Mouse (Mus musculus): ENCODE measurements around the gene Flrt1. TPM values are rescaled to one million over a fixed set of nuclear protein-coding genes. Genes with fewer than 3 reads are reported as not detected.

Flrt1 gene
- polyA plus RNA-seq (2016; fragmentation: Nextera tagmentation; extraction: Ambion mirVana): 8.0 and 8.2 TPM in 2 replicates

DNA sequence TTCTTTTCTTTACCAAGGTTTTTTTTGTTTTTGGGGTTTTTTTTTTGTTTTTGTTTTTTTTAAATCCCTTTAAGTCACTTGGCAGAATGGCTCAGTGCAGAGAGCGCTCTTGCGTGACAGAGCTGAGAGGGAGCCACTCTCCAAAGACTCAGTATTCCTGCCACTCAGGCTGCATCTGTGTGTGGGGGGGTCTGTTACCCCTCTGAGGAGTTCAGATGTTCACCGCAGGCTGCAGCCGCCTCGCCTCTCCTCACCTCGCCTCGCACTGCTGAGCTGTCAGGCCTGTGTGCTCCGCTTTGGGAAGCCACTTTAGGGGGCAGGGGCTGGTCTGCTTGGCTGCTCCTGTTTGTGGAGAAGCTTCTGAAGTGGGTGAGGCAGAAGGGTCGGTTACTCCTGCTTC lies at the start of gene Flrt1:
Flrt1 (minus strand) TSS at position 186 of the 400 bp plus-strand sequence.
- H3K9ac ChIP-seq (replicated peaks): 0 out of 2 replicates have a peak within 1 kb of the TSS, but pooled peaks have one; percentile 32
- H3K4me1 ChIP-seq: peaks cover 70% of the 10 kb centered on the region
- 11% methylated on average over 9 of the region's 9 CpGs for WGBS

DNA sequence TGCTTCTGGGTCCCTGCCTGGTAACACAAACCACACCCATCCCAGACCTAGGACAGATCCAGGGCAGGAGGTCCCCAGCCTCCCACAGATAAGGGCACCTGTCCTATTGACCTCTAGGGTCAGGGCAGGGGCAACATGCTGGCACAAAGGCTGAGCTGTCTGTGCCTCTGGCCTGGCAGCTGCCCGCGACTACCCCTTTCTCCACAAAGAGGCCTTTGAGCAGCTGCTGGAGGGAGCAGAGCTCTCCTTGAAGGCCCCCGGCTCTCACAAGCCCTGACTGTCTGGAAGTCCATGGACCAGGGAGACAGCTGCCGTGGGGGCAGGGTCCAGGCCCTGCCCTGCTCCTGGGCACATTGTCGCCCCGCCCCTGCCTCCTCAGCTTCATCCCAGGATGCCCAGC lies 49.7 kb upstream of the Flrt1 start:
- Histone ChIP-seq H3K27me3 (peaks cover 51% of the 10 kb centered on the region), H3K36me3 (no peaks in the 10 kb centered on the region), H3K9me3 (0 out of 2 replicates have a peak, but pooled peaks cover 3% of the 10 kb centered on the region), H3K9ac (replicated peaks) (no peak overlapping the region), H3K27ac (replicated peaks) (peak overlapping the region; percentile 30; the same call in 1 of the 2 replicates), H3K4me3 (no peak overlapping the region), H3K4me2 (replicated peaks) (no peak overlapping the region), H3K4me1 (peaks cover 73% of the 10 kb centered on the region)
- 0 out of 2 replicates have a peak, but pooled peaks have one; percentile 46 for ATAC-seq (ENCODE audit: low FRiP score, low read depth)
- WGBS: 50% methylated on average over 6 of the region's 6 CpGs

More for the DNA sequence above, at the start of gene Flrt1:
- H3K27me3 ChIP-seq: peaks cover 75% of the 10 kb centered on the region
- no peak; the same call in 1 of the 2 replicates for ATAC-seq (ENCODE audit: low FRiP score, low read depth)
- H3K36me3 ChIP-seq: no peaks in the 10 kb centered on the region
- peak within 1 kb of the TSS; percentile 63 for H3K27ac ChIP-seq (replicated peaks)
- H3K4me2 ChIP-seq (replicated peaks): no peak within 1 kb of the TSS
- H3K4me3 ChIP-seq: no peak within 1 kb of the TSS
- H3K9me3 ChIP-seq: no peaks in the 10 kb centered on the region

DNA sequence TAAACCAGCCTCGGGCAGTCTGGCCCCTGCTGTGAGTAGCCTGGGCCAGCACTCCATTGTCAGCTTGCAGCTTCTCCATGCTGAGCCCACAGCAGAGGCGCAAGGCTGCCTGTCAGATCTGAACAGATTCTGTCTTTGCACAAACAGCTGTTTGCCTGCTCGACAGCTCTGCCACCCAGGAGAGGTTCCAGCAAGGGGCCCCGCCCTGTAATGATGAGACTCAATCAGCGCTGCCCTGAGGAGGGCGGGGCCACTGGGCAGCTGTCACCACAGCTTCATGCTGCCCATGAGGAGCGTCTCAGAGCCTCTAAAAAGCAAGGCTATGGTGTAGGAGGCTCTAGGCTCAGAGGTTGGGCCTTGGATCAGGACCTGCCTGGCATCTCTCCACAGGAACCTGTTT lies 47.7 kb upstream of the Flrt1 start:
- ATAC-seq (ENCODE audit: low FRiP score, low read depth): no peak
- Histone ChIP-seq H3K4me3 (no peak overlapping the region), H3K9ac (replicated peaks) (no peak overlapping the region; the same call in 1 of the 2 replicates), H3K27me3 (peaks cover 51% of the 10 kb centered on the region), H3K4me2 (replicated peaks) (no peak overlapping the region), H3K9me3 (0 out of 2 replicates have a peak, but pooled peaks cover 3% of the 10 kb centered on the region), H3K36me3 (no peaks in the 10 kb centered on the region), H3K27ac (replicated peaks) (peak overlapping the region; percentile 57), H3K4me1 (peaks cover 83% of the 10 kb centered on the region)
- 34% methylated on average over 7 of the region's 7 CpGs for WGBS

DNA sequence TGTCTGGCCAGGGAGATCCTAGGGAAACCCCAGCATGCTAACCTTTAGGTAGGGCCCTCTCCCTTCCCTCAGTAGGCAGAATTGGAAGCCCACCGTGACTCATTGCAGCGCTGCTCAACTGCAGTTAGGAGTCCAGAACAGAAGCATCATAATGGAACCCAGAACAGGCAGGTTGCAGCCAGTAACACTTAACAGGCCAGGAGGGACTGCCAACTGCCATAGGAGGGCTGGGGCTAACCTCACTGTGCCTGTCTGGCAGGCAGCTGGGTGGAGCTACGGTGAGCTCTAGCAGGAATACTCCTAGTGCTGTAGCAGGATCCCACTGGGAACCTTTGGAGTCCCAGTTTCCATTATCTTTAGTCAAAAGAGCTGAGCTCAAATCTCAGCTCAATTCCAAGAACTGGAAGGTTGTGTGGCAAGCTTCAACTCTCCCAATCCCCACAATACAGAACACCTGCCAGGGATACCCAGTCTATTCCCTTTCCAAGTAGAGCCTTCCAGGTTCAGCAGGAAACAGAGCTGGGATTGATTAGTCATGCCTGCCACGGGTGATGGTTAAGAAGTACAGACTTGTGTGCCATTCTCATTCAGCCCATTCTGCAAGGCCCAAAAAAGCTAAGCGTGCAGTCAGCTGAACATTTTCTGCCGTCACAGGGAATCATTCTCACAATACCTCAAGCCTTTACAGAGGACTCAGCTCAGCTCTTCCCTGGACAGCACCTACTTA lies 46.6 kb upstream of the Flrt1 start:
- no peaks in the 10 kb centered on the region for H3K36me3 ChIP-seq
- 74% methylated on average over 6 of the region's 6 CpGs for WGBS
- H3K27me3 ChIP-seq: peaks cover 51% of the 10 kb centered on the region
- no peak overlapping the region for H3K4me3 ChIP-seq
- H3K9ac ChIP-seq (replicated peaks): no peak overlapping the region
- no peak overlapping the region for H3K4me2 ChIP-seq (replicated peaks)
- 0 out of 2 replicates have a peak, but pooled peaks cover 3% of the 10 kb centered on the region for H3K9me3 ChIP-seq
- H3K4me1 ChIP-seq: peaks cover 77% of the 10 kb centered on the region
- no peak overlapping the region for H3K27ac ChIP-seq (replicated peaks)
- no peak for ATAC-seq (ENCODE audit: low FRiP score, low read depth)

DNA sequence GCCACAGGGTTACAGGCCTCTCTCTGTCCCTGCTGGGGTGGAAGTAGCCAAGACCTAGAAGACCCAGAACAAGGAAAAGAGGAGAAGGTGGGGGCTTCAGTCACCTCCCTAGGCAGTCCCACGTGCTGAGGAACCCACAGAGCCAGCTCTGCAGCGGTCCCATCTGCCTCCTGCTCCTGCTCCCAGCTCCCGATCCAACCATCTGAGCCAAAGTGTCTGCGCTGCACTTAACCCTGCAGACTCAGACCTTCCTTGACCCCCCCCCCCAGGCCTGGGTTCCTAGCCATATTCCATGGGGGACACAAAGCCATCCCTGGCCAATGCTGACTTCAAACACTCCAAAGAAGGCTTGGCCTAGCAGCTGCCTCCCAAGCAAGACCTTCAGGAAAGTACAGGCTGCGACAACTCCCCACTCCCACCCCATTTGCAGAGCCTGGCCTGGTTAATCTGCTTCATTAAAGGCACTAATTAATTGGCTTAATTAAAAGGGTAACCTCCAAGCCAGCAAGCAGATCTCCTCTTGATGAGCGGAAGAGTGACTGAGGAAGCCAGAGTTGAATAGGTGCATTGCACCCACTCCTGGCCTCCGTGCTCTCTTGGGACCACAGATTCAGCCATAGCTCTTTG lies 45.9 kb upstream of the Flrt1 start:
- WGBS: 77% methylated on average over 7 of the region's 7 CpGs

DNA sequence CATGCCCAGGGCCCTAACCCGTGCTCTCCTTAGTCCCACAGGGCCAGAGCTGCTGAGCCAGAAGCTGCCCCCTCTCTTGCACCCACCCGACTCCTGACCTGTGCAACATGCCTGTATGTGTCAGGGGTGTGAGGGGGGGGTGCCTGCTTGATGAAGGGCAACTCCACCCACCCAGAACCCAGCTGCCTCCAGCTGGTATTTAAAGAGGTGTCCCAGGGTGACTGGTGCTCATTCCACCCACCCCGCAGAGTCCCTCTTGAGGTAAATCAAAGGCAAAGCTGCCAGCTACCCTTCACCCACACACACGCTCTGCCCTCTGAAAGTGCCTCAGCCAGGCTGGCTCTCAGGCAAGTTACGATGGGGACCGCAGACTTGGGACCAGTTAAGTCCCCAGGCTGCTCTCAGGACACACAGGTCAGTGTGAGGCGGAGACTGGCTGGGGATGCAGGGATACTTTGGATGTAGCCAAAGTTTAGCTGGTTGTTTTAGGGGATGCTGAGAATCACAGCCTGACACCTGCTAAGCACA lies 43.7 kb upstream of the Flrt1 start:
- H3K4me3 ChIP-seq: no peak overlapping the region
- no peak overlapping the region for H3K9ac ChIP-seq (replicated peaks)
- ATAC-seq (ENCODE audit: low FRiP score, low read depth): no peak
- no peaks in the 10 kb centered on the region for H3K36me3 ChIP-seq
- peaks cover 60% of the 10 kb centered on the region for H3K27me3 ChIP-seq
- WGBS: 63% methylated on average over 7 of the region's 7 CpGs
- H3K4me2 ChIP-seq (replicated peaks): no peak overlapping the region
- H3K9me3 ChIP-seq: 0 out of 2 replicates have a peak, but pooled peaks cover 3% of the 10 kb centered on the region
- H3K27ac ChIP-seq (replicated peaks): no peak overlapping the region
- H3K4me1 ChIP-seq: peaks cover 62% of the 10 kb centered on the region

More for the DNA sequence above, 45.9 kb upstream of the Flrt1 start:
- H3K27me3 ChIP-seq: peaks cover 51% of the 10 kb centered on the region
- H3K4me3 ChIP-seq: no peak overlapping the region
- no peak for ATAC-seq (ENCODE audit: low FRiP score, low read depth)
- 0 out of 2 replicates have a peak, but pooled peaks cover 3% of the 10 kb centered on the region for H3K9me3 ChIP-seq
- peaks cover 71% of the 10 kb centered on the region for H3K4me1 ChIP-seq
- no peak overlapping the region for H3K4me2 ChIP-seq (replicated peaks)
- H3K9ac ChIP-seq (replicated peaks): no peak overlapping the region
- H3K36me3 ChIP-seq: no peaks in the 10 kb centered on the region
- no peak overlapping the region for H3K27ac ChIP-seq (replicated peaks)

DNA sequence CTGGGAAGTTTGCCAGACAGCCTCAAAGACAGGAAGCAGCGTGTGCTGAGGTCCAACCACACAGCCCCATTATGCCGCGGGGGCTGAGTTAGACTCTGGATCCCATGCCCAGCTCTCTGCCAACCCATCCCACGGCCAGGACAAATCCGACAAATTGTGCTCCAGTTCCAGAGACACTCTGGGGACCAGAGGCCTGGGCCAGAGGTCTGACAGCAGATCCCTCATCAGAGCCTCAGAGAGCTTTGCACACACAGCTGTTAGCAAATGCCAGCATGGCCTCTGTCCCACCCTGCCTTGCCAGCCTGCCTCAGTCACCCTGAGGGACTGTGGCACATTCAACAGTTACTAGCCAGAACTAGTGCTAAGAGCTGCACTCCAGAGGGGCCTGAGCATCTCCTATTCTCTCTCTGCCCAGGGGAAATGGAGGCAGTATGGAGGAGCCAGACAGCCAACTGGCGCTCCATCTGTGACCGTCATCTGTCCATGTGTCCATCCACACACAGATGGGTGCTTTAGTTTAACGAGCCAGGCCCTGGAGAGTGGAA lies 43.1 kb upstream of the Flrt1 start:
- no peak for ATAC-seq (ENCODE audit: low FRiP score, low read depth)
- 0 out of 2 replicates have a peak overlapping the region, but pooled peaks have one; percentile 1 for H3K27ac ChIP-seq (replicated peaks)
- H3K36me3 ChIP-seq: no peaks in the 10 kb centered on the region
- no peak overlapping the region for H3K9ac ChIP-seq (replicated peaks)
- no peak overlapping the region for H3K4me3 ChIP-seq
- 0 out of 2 replicates have a peak, but pooled peaks cover 3% of the 10 kb centered on the region for H3K9me3 ChIP-seq
- H3K4me1 ChIP-seq: peaks cover 66% of the 10 kb centered on the region
- whole genome bisulfite sequencing: 79% methylated on average over 8 of the region's 8 CpGs
- H3K27me3 ChIP-seq: peaks cover 60% of the 10 kb centered on the region
- H3K4me2 ChIP-seq (replicated peaks): no peak overlapping the region

DNA sequence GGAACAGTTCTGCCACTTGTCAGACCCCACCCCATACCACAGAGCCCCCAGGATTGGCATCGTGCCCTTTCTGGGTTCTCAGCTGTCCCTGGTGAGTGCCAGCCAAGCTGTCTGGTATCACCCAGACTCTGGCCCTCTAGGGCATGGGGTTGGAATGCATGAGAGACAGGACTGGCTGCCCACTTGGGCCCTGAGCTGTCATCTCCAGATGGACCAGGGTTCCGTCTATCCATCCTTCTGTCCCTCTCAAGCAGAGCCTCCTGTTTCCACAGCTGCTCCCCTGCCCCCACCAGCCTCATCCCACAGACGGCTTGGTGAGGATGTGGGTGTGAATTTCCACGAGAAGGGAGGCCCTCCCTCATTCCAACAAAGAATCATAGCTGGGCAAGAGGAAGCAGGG lies 42.6 kb upstream of the Flrt1 start:
- no peak overlapping the region for H3K4me3 ChIP-seq
- H3K36me3 ChIP-seq: no peaks in the 10 kb centered on the region
- H3K4me2 ChIP-seq (replicated peaks): no peak overlapping the region
- 57% methylated on average over 4 of the region's 4 CpGs for WGBS
- no peak overlapping the region for H3K27ac ChIP-seq (replicated peaks)
- H3K4me1 ChIP-seq: peaks cover 66% of the 10 kb centered on the region
- no peak for ATAC-seq (ENCODE audit: low FRiP score, low read depth)
- peaks cover 64% of the 10 kb centered on the region for H3K27me3 ChIP-seq
- H3K9ac ChIP-seq (replicated peaks): no peak overlapping the region
- 0 out of 2 replicates have a peak, but pooled peaks cover 3% of the 10 kb centered on the region for H3K9me3 ChIP-seq

DNA sequence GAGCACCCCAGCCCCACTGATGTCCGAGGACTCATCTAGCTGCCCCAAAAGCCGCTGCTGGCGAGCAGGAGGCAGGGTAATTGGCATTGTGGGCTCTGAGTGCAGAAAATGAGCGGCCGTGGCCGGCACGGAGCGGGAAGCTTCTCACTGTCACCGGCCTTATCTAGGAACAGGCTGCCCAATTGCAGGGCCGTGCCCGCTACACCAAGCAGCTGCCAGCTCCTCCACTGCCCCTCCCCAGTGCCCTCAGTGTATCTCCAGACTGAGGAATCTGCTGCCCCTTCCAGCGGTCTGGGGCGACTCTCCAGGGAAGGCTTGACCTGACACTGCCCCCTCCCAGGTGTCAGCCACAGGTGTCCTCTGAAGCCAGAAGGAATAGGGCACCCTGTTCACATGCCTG lies 40.8 kb upstream of the Flrt1 start:
- H3K27ac ChIP-seq (replicated peaks): no peak overlapping the region
- H3K9me3 ChIP-seq: no peaks in the 10 kb centered on the region
- H3K9ac ChIP-seq (replicated peaks): 0 out of 2 replicates have a peak overlapping the region, but pooled peaks have one; percentile 3
- H3K27me3 ChIP-seq: peaks cover 63% of the 10 kb centered on the region
- no peak overlapping the region for H3K4me2 ChIP-seq (replicated peaks)
- no peak for ATAC-seq (ENCODE audit: low FRiP score, low read depth)
- 73% methylated on average over 13 of the region's 13 CpGs for WGBS
- no peaks in the 10 kb centered on the region for H3K36me3 ChIP-seq
- no peak overlapping the region for H3K4me3 ChIP-seq
- peaks cover 70% of the 10 kb centered on the region for H3K4me1 ChIP-seq

DNA sequence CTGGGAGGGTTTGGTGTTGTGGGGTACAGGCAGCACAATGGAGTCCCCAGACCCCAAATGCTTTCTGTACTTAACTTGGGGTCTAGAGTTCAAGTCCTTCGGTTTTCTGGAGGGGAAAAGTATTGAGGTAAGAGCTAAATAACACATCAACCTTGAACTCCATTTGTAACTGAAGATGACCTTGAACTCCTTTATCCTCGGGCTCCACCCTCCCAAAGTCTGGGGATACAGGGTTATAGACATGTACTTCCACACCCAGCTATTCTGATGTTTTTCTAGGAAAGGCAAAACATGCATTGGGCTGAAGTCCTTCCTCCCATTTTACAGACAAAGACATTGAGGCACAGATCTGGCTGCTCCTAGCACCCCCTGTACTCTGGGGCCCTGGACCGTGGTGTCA lies 38.9 kb upstream of the Flrt1 start:
- H3K4me2 ChIP-seq (replicated peaks): peak overlapping the region; percentile 58
- H3K9ac ChIP-seq (replicated peaks): no peak overlapping the region
- ATAC-seq (ENCODE audit: low FRiP score, low read depth): no peak
- H3K36me3 ChIP-seq: no peaks in the 10 kb centered on the region
- H3K4me1 ChIP-seq: peaks cover 70% of the 10 kb centered on the region
- peaks cover 70% of the 10 kb centered on the region for H3K27me3 ChIP-seq
- H3K27ac ChIP-seq (replicated peaks): no peak overlapping the region
- H3K9me3 ChIP-seq: no peaks in the 10 kb centered on the region
- WGBS: 66% methylated on average over 3 of the region's 3 CpGs
- H3K4me3 ChIP-seq: no peak overlapping the region

DNA sequence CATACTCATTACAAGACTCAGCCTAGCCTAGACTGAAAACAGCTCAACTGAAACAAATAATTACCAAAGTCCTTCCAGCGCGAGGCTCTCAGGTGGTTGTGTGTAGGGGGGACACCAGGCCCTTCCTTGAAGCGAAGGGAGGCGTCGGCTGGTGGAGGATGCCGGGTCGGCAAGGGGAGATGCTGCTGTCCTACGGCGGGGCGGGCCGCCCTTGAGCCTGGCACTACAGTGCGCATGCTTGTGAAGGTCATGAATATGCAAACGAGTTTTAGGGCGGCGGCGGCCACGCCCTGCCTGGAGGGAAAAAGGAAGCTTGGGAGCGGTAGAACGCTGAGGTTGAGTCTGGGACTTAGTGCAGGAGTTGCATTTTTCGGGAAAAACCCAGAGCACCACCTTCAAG lies 38.3 kb upstream of the Flrt1 start:
- H3K27ac ChIP-seq (replicated peaks): peak overlapping the region; percentile 40; the same call in 1 of the 2 replicates
- peak overlapping the region; percentile 48; the same call in 1 of the 2 replicates for H3K9ac ChIP-seq (replicated peaks)
- peak overlapping the region; percentile 30 for H3K4me3 ChIP-seq
- peak overlapping the region; percentile 58 for H3K4me2 ChIP-seq (replicated peaks)
- ATAC-seq (ENCODE audit: low FRiP score, low read depth): peak; percentile 62; the same call in 1 of the 2 replicates
- H3K4me1 ChIP-seq: peaks cover 70% of the 10 kb centered on the region
- H3K36me3 ChIP-seq: no peaks in the 10 kb centered on the region
- under 1% methylated on average over 20 of the region's 20 CpGs for WGBS
- no peaks in the 10 kb centered on the region for H3K9me3 ChIP-seq
- peaks cover 65% of the 10 kb centered on the region for H3K27me3 ChIP-seq
